Mouse (Mus musculus) megakaryocyte-erythroid progenitor cell, adult 5-6 weeks (primary cell): ENCODE measurements around the gene Tgfbr3. TPM values are rescaled to one million over a fixed set of nuclear protein-coding genes. Genes with fewer than 3 reads are reported as not detected.

Experiments
- ATAC-seq: replicated peaks from 2 replicates; pipeline ENCODE4 v1.8.0; 2016; ENCODE audit warnings: mild to moderate bottlenecking, inconsistent platforms; ENCODE audit not compliant: severe bottlenecking, poor library complexity, low FRiP score, low TSS enrichment
- total RNA-seq, 2 experiments: library from RNA; stranded (forward) in 1 of 2; stranded (reverse) in 1 of 2; fragments of 200-1000, 215-1000 nt in 1 of 2; fragments of >200 nt in 1 of 2; fragmentation: Nextera tagmentation in 1 of 2; gene quantifications; 2 replicates each; pipeline ENCODE4 v1.2.3; 2014 to 2017

The Tgfbr3 gene
- total RNA-seq, 2 experiments from 2014 or later: 25.6 to 28.8 TPM

DNA sequence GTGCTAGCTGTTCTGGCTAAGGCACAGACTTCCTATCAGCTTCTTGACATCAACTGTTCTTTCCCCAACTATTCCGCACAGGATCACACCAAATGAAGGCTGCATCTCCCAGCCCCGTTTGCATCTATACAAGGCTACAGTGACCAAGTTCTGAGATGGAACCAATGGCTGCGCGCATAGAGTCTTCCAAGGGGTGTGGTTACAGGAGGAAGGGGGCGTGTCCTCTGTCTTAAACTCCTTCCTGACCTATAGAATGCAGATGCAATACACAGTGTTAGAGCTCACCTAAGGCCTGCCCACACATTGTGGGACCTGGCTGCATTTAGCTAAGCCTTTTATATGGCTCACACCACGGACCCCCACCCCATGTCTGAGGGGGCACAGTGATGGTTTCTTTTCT lies 69.5 kb downstream of the Tgfbr3 start:
- no peak for ATAC-seq

DNA sequence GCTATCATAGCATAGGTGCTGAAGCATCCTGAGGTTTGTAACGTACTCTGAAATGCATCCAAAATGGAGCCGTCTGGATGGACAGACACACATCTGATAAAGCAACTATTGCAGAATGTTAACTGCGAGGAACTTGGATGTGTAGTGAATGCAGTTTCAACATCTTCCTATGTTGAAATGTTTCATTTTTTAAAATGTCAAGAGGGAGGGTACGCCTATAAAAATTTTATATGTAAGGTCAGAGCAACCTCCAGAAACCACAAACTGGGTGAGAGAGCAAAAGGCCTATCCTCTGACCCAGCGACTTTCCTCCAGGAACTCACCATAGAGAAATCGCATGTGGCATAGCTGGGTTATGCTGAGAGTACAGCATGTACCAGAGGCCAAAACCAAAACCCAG lies 70.1 kb downstream of the Tgfbr3 start:
- no peak for ATAC-seq

DNA sequence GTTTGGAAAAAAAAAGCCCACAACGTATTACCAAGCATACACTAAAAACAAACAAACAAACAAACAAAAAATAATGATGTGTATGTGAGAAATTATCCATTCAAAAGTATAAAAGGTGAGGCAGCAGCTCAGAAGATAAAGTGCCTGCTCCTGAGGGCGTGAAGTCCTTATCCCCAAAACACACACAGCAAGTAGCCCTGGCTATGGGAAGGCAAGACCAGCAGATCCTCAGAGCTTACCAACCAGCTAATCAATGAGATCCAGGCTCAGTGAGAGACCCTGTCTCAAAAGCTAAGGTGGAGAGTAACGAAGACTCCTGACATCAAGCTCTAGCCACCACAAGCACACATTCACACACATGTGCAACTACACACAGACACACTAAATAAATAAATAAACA lies 70.8 kb downstream of the Tgfbr3 start:
- ATAC-seq: peak; percentile 75

DNA sequence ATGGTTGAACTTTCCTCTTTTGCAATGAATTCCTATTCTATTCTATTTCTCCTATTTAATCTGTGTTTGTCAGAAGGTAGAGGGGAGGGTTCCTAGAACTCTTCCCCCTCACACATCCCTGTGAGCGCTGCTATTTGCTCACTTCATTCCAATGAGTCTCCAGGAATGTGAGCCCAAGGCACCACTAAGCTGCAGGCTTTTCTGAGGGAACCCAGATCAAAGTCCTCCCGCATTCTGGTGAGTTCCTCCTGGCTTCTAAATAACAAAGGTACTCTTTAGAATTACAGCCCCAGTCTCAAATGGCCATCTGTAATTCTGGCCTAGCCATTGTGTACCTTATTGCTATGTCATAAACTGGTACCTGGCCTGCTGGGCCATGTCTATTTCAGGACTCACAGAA lies 72.3 kb downstream of the Tgfbr3 start:
- ATAC-seq: no peak

DNA sequence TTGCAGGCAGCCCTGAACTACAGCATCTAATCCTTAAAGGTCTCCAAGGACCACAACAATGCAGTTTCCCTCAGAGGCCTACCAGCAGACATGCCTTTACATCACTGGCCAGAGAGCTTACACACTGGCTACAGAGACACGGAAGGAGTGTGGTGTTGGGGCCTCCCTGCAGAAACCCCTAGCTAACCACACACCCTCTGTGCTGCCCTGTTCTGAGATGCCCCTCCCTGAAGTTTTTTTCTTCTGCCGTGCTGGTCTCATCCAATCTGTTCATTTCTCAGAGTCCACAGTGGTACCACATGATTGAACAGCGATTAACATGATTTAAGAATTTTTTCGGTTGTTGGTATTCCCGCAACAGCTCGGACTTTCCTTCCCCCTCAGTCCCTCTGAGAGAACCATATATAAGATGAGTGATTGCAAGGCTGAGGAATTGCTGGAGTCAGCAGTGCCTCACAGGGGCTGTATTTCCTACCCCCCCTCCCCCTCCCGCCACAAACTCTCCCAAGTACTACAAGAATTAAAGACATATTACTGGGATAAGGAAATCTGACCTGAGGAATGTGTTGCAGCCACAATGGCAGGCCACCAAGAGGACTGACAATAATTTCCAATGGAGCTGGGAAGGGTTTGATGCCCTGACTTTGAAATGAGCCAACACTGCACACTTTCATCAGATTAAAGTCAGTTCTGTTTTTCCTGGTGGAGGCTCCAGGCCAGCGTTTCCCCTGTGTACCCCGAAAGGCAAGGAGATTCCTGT lies 75.9 kb downstream of the Tgfbr3 start:
- ATAC-seq: no peak

DNA sequence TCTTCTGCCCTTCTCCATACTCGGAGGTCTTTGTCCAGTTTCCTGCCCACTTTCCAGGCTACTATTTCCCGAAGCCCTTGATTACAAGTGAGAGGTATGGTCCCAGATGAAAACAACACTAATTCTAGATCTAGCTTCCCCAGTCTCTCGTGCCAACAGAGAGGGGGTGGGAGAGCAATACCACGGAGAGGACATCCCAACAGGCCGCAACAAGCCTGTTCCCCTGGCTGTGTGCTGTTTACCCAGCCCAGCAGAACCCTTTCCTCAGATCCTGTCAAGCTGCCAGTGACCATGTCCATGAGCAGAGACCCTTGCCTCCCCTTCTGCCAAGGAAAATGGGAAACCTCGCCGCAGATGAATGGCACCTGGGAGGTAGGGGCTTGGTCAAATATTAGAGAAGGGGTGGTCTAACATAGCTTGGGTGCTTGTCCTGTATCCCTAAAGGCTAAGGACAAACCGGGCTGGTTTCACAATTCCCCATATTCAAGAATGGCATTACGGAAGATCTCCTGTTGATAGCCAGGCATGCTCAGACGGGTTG lies 77.5 kb downstream of the Tgfbr3 start:
- no peak for ATAC-seq

DNA sequence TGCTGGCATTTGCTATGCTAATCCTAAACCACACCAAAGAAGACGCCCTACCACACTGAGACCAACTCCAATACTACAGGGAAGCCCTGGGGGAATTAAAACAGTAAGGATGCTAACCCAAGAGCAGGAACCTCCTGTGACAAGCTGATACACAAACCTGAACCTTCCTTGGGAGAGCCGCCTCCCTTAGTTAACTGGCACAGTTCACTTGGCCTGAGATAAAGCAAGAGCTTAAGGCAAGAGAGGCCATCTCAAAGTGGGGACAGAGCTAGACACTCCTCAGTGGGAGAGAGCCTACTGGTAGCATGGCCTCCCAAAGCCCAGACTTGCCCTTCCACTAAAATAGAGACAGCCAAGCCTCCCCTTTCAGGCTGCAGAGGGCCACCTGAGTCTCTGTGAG lies 79.4 kb downstream of the Tgfbr3 start:
- peak; percentile 25; the same call in 1 of the 2 replicates for ATAC-seq

DNA sequence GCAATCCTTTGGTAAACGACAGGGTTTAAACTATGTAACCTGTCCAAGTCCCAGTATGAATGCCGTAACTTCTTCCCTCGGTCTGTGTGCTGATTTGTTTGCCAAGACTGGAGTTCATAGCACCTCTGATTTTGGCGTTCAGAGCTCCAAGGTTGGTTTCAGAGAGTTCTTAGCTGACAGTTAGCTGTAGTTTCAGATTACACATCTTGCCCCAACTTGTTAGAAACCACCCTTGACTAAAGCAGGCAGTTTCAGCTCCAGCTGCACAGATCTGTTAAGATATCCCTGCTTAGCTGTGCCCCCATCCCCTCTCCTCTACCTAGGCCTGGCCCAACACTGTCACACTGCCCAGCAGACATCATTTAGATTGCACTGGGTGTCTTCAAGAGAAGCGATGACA lies 81.5 kb downstream of the Tgfbr3 start:
- peak; percentile 64 for ATAC-seq

DNA sequence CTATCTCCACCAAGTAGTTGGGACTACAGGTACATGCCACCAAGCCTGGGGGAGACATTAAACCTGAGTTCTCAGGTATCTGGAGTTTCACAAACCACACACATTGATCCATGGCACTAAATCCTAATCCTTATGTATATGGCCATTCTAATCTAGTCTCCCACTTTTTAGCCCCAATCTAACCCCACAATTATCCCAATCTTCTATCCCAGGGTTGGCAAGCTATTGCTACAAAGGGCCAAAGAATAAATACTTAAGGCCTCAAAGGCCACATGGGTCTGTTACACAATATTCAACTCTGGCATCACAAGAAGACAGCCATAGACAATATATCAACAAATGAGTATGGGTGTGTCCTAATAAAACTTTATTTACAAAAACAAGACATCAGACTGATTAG lies 85.1 kb downstream of the Tgfbr3 start:
- no peak for ATAC-seq

DNA sequence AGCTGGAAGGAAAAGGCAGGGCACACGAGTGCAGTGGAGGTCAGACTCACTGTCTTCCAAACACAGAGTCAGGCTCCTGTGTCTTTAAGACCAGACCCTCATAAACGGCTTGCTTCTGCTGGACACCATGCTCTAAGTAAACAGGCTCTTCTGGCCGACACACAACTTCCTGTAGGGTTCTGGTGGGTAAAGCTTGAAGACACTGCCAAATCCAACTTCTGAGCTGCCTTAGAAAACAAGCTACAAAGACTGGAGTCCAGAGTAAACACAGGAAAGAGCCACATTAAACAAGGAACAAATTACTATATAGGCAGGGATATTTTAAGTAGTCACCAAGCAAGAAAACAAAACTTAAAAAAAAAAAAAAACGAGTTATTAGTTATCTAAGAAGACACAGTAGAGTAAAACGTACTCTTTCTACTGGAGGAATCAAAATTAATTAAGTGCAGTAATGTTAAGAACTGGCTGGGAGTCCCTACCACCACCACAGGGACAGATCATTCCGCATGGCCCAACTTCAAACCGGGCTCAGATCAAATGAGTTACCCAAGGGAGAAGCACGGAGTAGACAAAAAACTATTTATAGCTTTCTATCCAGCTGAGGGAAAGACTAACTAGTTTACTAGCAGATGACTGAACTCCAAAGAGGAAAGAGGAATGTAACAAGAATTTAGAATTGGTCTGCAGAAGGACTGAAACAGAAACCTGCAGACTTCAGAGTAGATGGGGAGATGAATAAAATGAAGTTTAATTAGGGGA lies 86.4 kb downstream of the Tgfbr3 start:
- ATAC-seq: no peak

DNA sequence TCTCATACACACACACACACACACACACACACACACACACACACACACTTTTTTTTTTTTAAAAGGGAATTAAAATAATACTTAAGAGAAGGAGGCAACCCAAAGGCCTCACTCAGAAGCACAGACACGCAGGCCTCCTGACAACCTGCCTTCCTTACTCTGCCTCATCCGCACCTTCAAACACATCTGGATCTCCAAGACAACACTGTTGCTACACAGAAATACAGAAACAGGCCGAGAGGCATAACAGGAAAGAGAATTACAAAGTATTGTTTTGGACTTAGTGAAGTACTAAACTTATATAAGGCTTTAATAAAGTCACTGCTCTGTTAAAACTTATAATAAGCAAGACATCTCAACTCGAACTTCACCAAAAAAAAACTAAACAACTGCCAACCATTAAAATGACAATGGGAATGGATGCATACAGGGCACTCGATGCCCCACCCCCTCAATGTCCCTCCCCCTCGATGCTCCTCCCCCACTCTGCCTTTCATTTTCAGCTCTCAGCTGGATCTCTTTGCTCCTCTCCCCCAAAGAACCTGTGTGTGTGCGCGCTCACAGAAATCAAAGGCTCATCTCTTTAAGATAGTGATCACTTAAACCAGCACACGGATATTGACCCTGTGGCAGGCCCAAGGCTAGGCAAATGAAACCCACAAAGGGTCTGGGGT lies 87.8 kb downstream of the Tgfbr3 start:
- no peak; the same call in 1 of the 2 replicates for ATAC-seq

DNA sequence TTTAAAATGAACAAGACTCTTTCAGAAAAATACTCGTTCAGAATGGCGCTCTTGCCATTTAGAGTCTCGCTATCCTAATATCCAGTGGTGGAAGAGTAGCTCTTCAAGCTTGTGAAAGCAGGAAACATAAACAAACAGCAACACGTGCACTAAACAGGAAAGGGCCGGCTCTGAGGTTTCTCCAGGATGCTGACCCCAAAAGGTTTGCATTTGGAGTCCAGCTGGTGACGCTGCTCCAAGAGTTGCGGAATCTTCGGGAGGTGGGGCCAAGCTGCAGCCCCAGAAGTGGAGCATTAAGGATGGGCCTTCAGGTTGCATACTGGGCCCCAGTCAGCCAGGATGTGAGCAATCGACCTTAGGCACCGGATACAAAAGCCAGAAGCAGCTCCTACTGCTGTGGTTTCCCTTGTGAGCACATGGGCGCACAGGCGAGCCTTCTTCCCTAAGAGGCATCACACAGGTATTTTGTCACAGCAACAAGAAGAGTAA lies 88.5 kb downstream of the Tgfbr3 start:
- no peak for ATAC-seq

DNA sequence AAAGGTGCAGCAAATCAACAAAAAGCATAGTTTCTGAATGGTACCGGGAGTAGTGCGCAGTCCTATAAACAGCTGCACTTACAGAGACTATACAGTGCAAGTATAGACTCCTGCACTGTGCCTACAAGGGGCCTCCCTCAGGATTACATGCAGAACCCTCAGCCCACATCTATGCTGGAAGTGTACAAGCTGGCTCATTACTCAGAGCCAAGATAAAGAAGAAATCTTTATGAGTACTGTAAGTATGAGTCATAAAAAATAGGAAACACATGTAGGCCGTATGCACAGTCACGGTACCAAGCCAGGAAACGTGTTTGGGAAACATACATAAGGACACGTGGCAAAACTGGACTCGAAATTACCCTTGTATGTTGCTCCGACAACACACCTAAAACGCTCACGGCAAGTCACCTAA lies 89.2 kb downstream of the Tgfbr3 start:
- ATAC-seq: no peak

DNA sequence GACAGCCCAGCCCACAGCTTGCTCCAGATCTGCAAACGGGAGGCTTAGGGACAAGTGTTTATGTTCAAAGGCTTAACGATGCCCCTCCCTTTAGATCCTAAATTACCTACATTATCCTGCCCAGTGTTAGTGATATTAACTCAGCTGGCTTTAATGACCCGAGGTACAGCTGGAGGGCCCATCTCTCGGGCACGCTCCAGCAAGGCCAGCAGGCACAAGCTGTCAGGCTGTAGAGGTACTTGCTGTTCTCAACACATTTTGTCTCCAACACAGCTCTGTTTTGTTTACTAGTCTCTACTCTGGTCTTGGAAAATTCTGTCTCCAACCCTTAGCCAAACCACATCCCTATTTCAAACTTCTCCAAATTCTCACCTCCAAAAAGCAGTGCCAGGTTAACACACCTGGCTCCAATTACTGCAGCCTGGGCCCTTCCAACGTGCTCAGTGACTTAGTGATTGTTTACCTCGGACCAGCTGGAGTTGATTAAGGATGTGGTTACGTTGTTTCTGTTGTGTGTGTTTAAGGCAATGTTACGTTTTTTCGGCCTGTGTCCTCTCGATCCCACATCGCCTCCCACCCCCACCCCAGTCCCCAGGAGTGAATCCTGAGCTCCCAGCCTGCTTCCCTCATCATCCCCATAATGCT lies 93.6 kb downstream of the Tgfbr3 start:
- ATAC-seq: no peak

DNA sequence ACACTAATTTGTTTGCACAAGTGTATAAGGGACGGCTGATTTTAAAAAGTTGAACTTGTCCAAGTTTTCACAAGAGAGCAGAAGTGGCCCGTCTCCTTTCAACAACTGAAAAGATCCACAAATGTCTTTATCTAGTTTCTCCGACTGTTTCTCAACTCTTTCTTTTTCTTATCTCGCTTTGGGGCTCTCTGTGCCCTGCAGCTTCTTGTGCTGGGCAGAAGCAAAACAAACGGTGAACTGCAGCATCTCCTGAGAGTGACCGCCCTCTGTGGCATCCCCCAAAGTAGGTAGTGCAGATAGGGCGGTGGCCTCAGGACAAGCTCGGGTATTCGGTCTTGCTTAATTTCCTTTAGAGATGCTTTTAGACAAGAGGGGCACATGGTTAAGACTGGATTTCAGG lies 96.3 kb downstream of the Tgfbr3 start:
- ATAC-seq: peak; percentile 83

DNA sequence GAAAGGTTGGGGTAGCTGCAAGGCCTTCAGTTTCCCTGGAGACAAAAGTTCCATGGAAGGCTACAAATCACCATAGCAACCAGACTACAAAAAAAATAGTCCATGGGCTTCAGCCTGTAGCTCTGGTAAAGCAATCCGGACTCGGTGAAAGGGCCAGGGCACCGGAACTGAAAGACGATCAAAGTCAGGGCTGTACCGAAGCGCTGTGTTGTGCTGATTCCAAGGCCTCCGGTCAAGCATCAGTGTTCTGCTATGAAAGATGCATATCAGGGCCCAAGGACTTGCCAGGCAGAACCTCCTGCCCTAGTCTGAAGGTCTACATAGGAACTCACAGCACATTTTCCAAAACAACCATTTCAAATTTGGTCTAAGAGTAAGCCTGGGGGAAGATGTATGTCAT lies 97.1 kb downstream of the Tgfbr3 start:
- no peak for ATAC-seq

DNA sequence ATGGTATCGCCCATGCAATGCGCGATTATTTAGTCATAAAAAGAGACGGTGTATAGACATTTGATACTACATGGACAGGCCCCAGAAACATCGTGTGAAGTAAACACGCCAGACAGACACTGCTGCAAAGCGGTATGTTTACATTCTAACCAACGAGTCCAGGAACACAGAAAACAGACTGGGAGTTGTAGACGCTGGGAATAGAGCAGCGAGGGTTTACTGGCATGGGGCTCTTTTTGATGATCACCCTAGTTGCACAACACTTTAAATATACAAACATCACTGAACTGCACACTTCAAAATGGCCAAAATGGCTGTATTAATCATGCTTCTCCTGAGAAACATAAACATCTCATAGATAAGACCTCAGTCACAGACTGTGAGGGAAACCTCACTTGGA lies 100.9 kb downstream of the Tgfbr3 start:
- no peak for ATAC-seq

DNA sequence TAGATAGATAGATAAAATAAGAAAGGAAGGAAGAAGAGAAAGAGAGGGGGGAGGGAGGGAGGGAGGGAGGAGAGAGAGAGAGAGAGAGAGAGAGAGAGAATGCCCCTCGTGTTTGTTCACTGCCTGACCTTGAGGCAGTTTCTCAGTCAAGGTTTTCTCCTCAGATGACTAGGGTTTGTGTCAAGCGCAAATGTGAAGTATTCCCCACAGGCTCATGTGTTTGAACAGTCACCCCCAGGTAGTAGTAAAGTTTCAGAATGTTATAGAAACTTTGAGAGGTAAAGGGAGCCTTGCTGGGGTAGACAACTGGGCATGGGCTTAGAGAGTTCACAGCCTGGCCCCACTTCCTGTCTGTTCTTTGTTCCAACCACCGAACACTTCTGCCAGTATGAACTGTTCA lies 103.2 kb downstream of the Tgfbr3 start:
- ATAC-seq: no peak

DNA sequence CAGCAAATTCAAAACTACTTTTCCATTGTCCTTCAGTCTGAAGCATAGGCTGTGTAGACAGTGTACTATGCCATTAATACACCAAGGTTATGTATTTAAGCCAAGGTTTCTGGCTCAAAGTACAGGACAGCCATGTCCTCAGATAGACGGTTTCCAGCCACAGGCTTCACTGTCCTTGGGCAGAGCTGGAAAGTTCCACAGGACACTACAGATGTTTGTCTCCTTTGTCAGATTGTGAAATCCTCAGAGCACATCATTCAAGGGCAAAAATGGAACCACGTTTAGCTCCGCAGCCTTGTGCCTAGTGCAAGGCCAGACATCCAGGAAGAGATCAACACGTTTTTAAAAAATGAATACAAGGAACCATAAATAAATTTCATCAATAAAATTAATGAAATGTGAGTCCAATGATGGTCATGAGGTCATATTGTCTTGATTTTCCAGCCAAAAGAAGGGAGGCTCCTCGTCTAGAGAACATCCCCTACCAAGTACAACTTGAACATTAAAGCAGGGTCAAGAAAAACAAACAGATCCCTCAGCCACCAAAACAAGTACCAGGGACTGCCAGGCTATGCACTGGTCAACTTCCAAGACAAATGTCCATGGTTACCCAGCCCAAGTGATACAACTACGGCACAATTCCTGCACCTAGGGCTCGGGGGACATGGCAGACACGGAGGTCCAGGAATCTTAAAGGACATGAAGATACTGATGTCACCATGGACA lies 105.1 kb downstream of the Tgfbr3 start:
- no peak for ATAC-seq
